Mouse (Mus musculus): ENCODE results near the gene Pla2g4f. TPM values are rescaled to one million over a fixed set of nuclear protein-coding genes. Genes with fewer than 3 reads are reported as not detected.
A peak's percentile ranks its signal among the peaks of the same experiment; 100 is the strongest.

The Pla2g4f gene
- total RNA-seq, 2 experiments from 2014 or later: not detected

GRCm38 (mm10) chr2:120284705-120285104, 29.3 kb downstream of the Pla2g4f start:
- intact Hi-C loops (cut with DNase I): loop anchor here (5.0 kb wide), 1 partner anchor 112 kb away; no protein-coding TSS in a partner anchor
- no peak for DNase-seq (ENCODE audit: extremely low spot score in 1 of 2, low spot score in 2 of 2)

- no peak for DNase-seq (ENCODE audit: extremely low spot score in 1 of 2, low spot score in 2 of 2)
Observed at GRCm38 (mm10) chr2:120284094-120284493, 29.9 kb downstream of the Pla2g4f start.

GRCm38 (mm10) chr2:120283550-120283949, 30.4 kb downstream of the Pla2g4f start:
- no peak for DNase-seq (ENCODE audit: extremely low spot score in 1 of 2, low spot score in 2 of 2)

More at GRCm38 (mm10) chr2:120284094-120284493, 29.9 kb downstream of the Pla2g4f start:
- intact Hi-C loops (cut with DNase I): loop anchor here (5.0 kb wide), 1 partner anchor 112 kb away; no protein-coding TSS in a partner anchor

GRCm38 (mm10) chr2:120281221-120281620, 32.7 kb downstream of the Pla2g4f start:
- DNase-seq (ENCODE audit: extremely low spot score in 1 of 2, low spot score in 2 of 2): no peak

More at GRCm38 (mm10) chr2:120283550-120283949, 30.4 kb downstream of the Pla2g4f start:
- intact Hi-C loops (cut with DNase I): loop anchor here (5.0 kb wide), 1 partner anchor 111 kb away; no protein-coding TSS in a partner anchor

GRCm38 (mm10) chr2:120279961-120280360, 34.0 kb downstream of the Pla2g4f start:
- DNase-seq (ENCODE audit: extremely low spot score in 1 of 2, low spot score in 2 of 2): peak; percentile 36 to 46
- intact Hi-C loops (cut with DNase I): loop anchor here (5.0 to 10.0 kb wide), 2 partner anchors 108 to 195 kb away; no protein-coding TSS in a partner anchor

More at GRCm38 (mm10) chr2:120281221-120281620, 32.7 kb downstream of the Pla2g4f start:
- intact Hi-C loops (cut with DNase I): loop anchor here (5.0 kb wide), 1 partner anchor 109 kb away; no protein-coding TSS in a partner anchor

- DNase-seq (ENCODE audit: extremely low spot score in 1 of 2, low spot score in 2 of 2): no peak
- intact Hi-C loops (cut with DNase I): loop anchor here (10.0 kb wide), 1 partner anchor 192 kb away; no protein-coding TSS in a partner anchor
Observed at GRCm38 (mm10) chr2:120276951-120277350, 37.0 kb downstream of the Pla2g4f start.

- peak in 1 of 2 experiments; percentile 49 for DNase-seq (ENCODE audit: extremely low spot score in 1 of 2, low spot score in 2 of 2)
- intact Hi-C loops (cut with DNase I): no loop called here
Observed at GRCm38 (mm10) chr2:120268635-120269034, 45.3 kb downstream of the Pla2g4f start.

GRCm38 (mm10) chr2:120265523-120265922, 48.4 kb downstream of the Pla2g4f start:
- intact Hi-C loops (cut with DNase I): no loop called here
- no peak for DNase-seq (ENCODE audit: extremely low spot score in 1 of 2, low spot score in 2 of 2)

GRCm38 (mm10) chr2:120264858-120265257, 49.1 kb downstream of the Pla2g4f start:
- no peak for DNase-seq (ENCODE audit: extremely low spot score in 1 of 2, low spot score in 2 of 2)
- intact Hi-C loops (cut with DNase I): no loop called here

GRCm38 (mm10) chr2:120262876-120263275, 51.1 kb downstream of the Pla2g4f start:
- no peak for DNase-seq (ENCODE audit: extremely low spot score in 1 of 2, low spot score in 2 of 2)
- intact Hi-C loops (cut with DNase I): no loop called here

- intact Hi-C loops (cut with DNase I): no loop called here
- DNase-seq (ENCODE audit: extremely low spot score in 1 of 2, low spot score in 2 of 2): no peak
Observed at GRCm38 (mm10) chr2:120261346-120261745, 52.6 kb downstream of the Pla2g4f start.

GRCm38 (mm10) chr2:120256259-120256658, 57.7 kb downstream of the Pla2g4f start:
- DNase-seq (ENCODE audit: extremely low spot score in 1 of 2, low spot score in 2 of 2): no peak
- intact Hi-C loops (cut with DNase I): no loop called here

- intact Hi-C loops (cut with DNase I): no loop called here
- DNase-seq (ENCODE audit: extremely low spot score in 1 of 2, low spot score in 2 of 2): no peak
Observed at GRCm38 (mm10) chr2:120252644-120253043, 61.3 kb downstream of the Pla2g4f start.

Other genes with a start within 250 kb of the Pla2g4f start
- 10 to 100 TPM in 1 of 2 experiments, 1 to 10 TPM in 1; 9.4 to 10.7 TPM for gene Ehd4, start 159.6 kb downstream of the Pla2g4f start, total RNA-seq (2021)
- gene Pla2g4e, start 68.8 kb downstream of the Pla2g4f start, total RNA-seq (2021): 10 to 100 TPM; 39.9 to 42.6 TPM
- gene Pla2g4d, start 25.0 kb downstream of the Pla2g4f start, total RNA-seq (2021): under 1 TPM; 0.39 to 0.49 TPM
- 10 to 100 TPM; 54.0 to 56.9 TPM for gene Vps39, start 39.0 kb upstream of the Pla2g4f start, total RNA-seq (2021)
- gene Ganc, start 89.7 kb upstream of the Pla2g4f start, total RNA-seq (2021): 10 to 100 TPM; 10.4 to 13.5 TPM
- 10 to 100 TPM; 33.6 to 35.2 TPM for gene Tmem87a, start 89.9 kb upstream of the Pla2g4f start, total RNA-seq (2021)
- gene Capn3, start 141.9 kb upstream of the Pla2g4f start, total RNA-seq (2021): 1 to 10 TPM; 3.0 to 4.7 TPM
- gene Zfp106, start 249.7 kb upstream of the Pla2g4f start, total RNA-seq (2021): 100 to 1,000 TPM in 1 of 2 experiments, 10 to 100 TPM in 1; 83.8 to 101 TPM